In genomic region chr17:83707372-83707771, GRCm38 (mm10) we compare ENCODE assay signal across 7 mouse cellular contexts. TPM values are rescaled to one million over a fixed set of nuclear protein-coding genes. Genes with fewer than 3 reads are reported as not detected.
A peak's percentile ranks its signal among the peaks of the same experiment; 100 is the strongest.
DNase-seq lines count a peak whose midpoint lies in the region; ATAC-seq and TF ChIP-seq lines count a peak whose summit lies in the region.

No protein-coding gene starts in this region.

- no peak for TF ChIP-seq CTCF in spleen, adult 2 months (IDR thresholded peaks at IDR 0.05; ENCODE audit: extremely low read depth, insufficient read depth, insufficient read length, insufficient replicate concordance)

- H3K9ac ChIP-seq in embryonic facial prominence, embryonic 15.5 days = no peak overlapping the region
- H3K9ac ChIP-seq in limb, embryonic 14.5 days (ENCODE audit: low read depth, low read length, severe bottlenecking) = 0 out of 2 replicates have a peak overlapping the region, but pooled peaks have one; percentile 97
- H3K9ac ChIP-seq in stomach, embryonic 15.5 days = no peak overlapping the region; the same call in 1 of the 2 replicates

- TF ChIP-seq POLR2A in spleen, adult 2 months (IDR thresholded peaks at IDR 0.05; ENCODE audit: low read depth, low read length) = no peak
- TF ChIP-seq POLR2A in limb, embryonic 14.5 days (IDR thresholded peaks at IDR 0.05; ENCODE audit: borderline replicate concordance, extremely low read depth, insufficient read depth, insufficient read length) = no peak

- H3K27ac ChIP-seq in spleen, adult 2 months (ENCODE audit: insufficient read depth, low read length) = peak overlapping the region; percentile 98
- 0 out of 2 replicates have a peak overlapping the region, but pooled peaks have one; percentile 94 for H3K27ac ChIP-seq in embryonic facial prominence, embryonic 15.5 days (replicated peaks)
- no peak overlapping the region for H3K27ac ChIP-seq in limb, embryonic 14.5 days (replicated peaks; ENCODE audit: low read depth, low read length)
- peak overlapping the region; percentile 96; the same call in 1 of the 2 replicates for H3K27ac ChIP-seq in stomach, embryonic 15.5 days

- DNase-seq in spleen, adult 2 months (ENCODE audit: low read depth in 1 of 2, low spot score in 2 of 2) = no peak
- DNase-seq in spleen, postnatal 14 days (ENCODE audit: low spot score in 2 of 2) = no peak
- no peak for DNase-seq in limb, embryonic 14.5 days (ENCODE audit: low spot score)
- no peak for DNase-seq in cerebellum, postnatal 10 days

- H3K9me3 ChIP-seq in embryonic facial prominence, embryonic 15.5 days (replicated peaks) = no peaks in the 10 kb centered on the region
- H3K9me3 ChIP-seq in limb, embryonic 14.5 days (ENCODE audit: control insufficient read depth, low read length) = no peaks in the 10 kb centered on the region
- H3K9me3 ChIP-seq in stomach, embryonic 15.5 days = no peaks in the 10 kb centered on the region

- no peak for ATAC-seq in embryonic facial prominence, embryonic 15.5 days (ENCODE audit: insufficient number of reproducible peaks, low FRiP score, low TSS enrichment, low read depth)
- no peak for ATAC-seq in limb, embryonic 14.5 days (ENCODE audit: low FRiP score, low read depth)
- ATAC-seq in stomach, embryonic 15.5 days (ENCODE audit: insufficient read depth, low FRiP score, low read depth) = no peak
- ATAC-seq in granulocyte monocyte progenitor cell, adult 5-6 weeks (replicated peaks; ENCODE audit: poor library complexity, severe bottlenecking) = no peak

- peak overlapping the region; percentile 83 for H3K4me2 ChIP-seq in embryonic facial prominence, embryonic 15.5 days (replicated peaks)
- peak overlapping the region; percentile 87 for H3K4me2 ChIP-seq in limb, embryonic 14.5 days (replicated peaks; ENCODE audit: low read depth, low read length, severe bottlenecking)
- peak overlapping the region; percentile 88 for H3K4me2 ChIP-seq in stomach, embryonic 15.5 days

- H3K4me3 ChIP-seq in spleen, adult 2 months (ENCODE audit: extremely low read depth, insufficient read depth, insufficient read length) = peak overlapping the region; percentile 29
- peak overlapping the region; percentile 74 for H3K4me3 ChIP-seq in embryonic facial prominence, embryonic 15.5 days (replicated peaks)
- no peak overlapping the region for H3K4me3 ChIP-seq in limb, embryonic 14.5 days (replicated peaks; ENCODE audit: low read length)
- no peak overlapping the region; the same call in 1 of the 2 replicates for H3K4me3 ChIP-seq in stomach, embryonic 15.5 days (replicated peaks)

- H3K4me1 ChIP-seq in spleen, adult 2 months (ENCODE audit: control insufficient read depth, insufficient read depth, insufficient read length) = peaks cover 12% of the 10 kb centered on the region; the same call in 1 of the 2 replicates
- H3K4me1 ChIP-seq in embryonic facial prominence, embryonic 15.5 days = peaks cover 14% of the 10 kb centered on the region
- peaks cover 8% of the 10 kb centered on the region; the same call in 1 of the 2 replicates for H3K4me1 ChIP-seq in limb, embryonic 14.5 days (ENCODE audit: control insufficient read depth, insufficient read depth, low read length)
- H3K4me1 ChIP-seq in stomach, embryonic 15.5 days = 0 out of 2 replicates have a peak, but pooled peaks cover 9% of the 10 kb centered on the region

- no peaks in the 10 kb centered on the region for H3K27me3 ChIP-seq in spleen, adult 2 months (ENCODE audit: control insufficient read depth, insufficient read depth, low read length)
- no peaks in the 10 kb centered on the region for H3K27me3 ChIP-seq in embryonic facial prominence, embryonic 15.5 days
- no peaks in the 10 kb centered on the region for H3K27me3 ChIP-seq in limb, embryonic 14.5 days (ENCODE audit: control insufficient read depth, insufficient read depth, low read length)
- no peaks in the 10 kb centered on the region for H3K27me3 ChIP-seq in stomach, embryonic 15.5 days (replicated peaks)

- H3K36me3 ChIP-seq in spleen, adult 2 months (ENCODE audit: control insufficient read depth, insufficient read depth, low read length) = peaks cover 3% of the 10 kb centered on the region; the same call in 1 of the 2 replicates
- H3K36me3 ChIP-seq in embryonic facial prominence, embryonic 15.5 days = peaks cover 18% of the 10 kb centered on the region
- peaks cover 15% of the 10 kb centered on the region for H3K36me3 ChIP-seq in limb, embryonic 14.5 days (ENCODE audit: control insufficient read depth, insufficient read depth, low read length)
- H3K36me3 ChIP-seq in stomach, embryonic 15.5 days = 0 out of 2 replicates have a peak, but pooled peaks cover 3% of the 10 kb centered on the region

- WGBS in spleen, adult 2 months = 43% methylated on average over 4 of the region's 4 CpGs
- 76% methylated on average over 4 of the region's 4 CpGs for WGBS in embryonic facial prominence, embryonic 15.5 days
- 81% methylated on average over 4 of the region's 4 CpGs for WGBS in limb, embryonic 14.5 days
- 84% methylated on average over 4 of the region's 4 CpGs for WGBS in stomach, embryonic 15.5 days

RNA-seq across cellular contexts. Expression of gene Mta3, which starts 1.4 kb away (rescaled TPM):
- polyA plus RNA-seq in spleen, adult 2 months (2012; rRNA removed) = 30.5 and 45.5 TPM in 2 replicates
- polyA plus RNA-seq in embryonic facial prominence, embryonic 15.5 days (2015; fragmentation: Nextera tagmentation; extraction: Ambion mirVana) = 45.8 and 46.4 TPM in 2 replicates
- 45.7 and 47.8 TPM in 2 replicates for polyA plus RNA-seq in limb, embryonic 14.5 days (2012; rRNA removed)
- polyA plus RNA-seq in limb, embryonic 14.5 days (2014; fragmentation: Nextera tagmentation; extraction: Ambion mirVana) = 43.1 and 43.6 TPM in 2 replicates
- polyA plus RNA-seq in stomach, embryonic 15.5 days (2015; fragmentation: Nextera tagmentation; extraction: Ambion mirVana) = 43.8 and 48.4 TPM in 2 replicates
- total RNA-seq in granulocyte monocyte progenitor cell, adult 5-6 weeks (2014; fragmentation: Nextera tagmentation) = 21.3 and 30.7 TPM in 2 replicates
- 15.2 and 21.1 TPM in 2 replicates for total RNA-seq in granulocyte monocyte progenitor cell, adult 5-6 weeks (2017)

Comparison
In these comparisons a context has a peak if more than half of its experiments do, and no peak if none do; other contexts are left out.
1. H3K4me3 ChIP-seq: peak in spleen, adult 2 months (single experiment) and embryonic facial prominence, embryonic 15.5 days (single experiment); none in limb, embryonic 14.5 days (single experiment) and stomach, embryonic 15.5 days (single experiment).
2. Peak in every context shown above with its lines, with median percentiles within 50 percentile points of each other: H3K4me2 ChIP-seq.